Mouse (Mus musculus) midbrain, embryonic 10.5 days (tissue): ENCODE data around the gene Fam171a1. TPM values are rescaled to one million over a fixed set of nuclear protein-coding genes. Genes with fewer than 3 reads are reported as not detected.
"Not testable (repeated sequence)": the region's sequence is repeated elsewhere in the genome, so short reads cannot be mapped to it uniquely, and the experiment has no call there.

Source experiments
- DNase-seq: peaks from one replicate; pipeline ENCODE4 v3.0.0-alpha.2; 2017; ENCODE audit warnings: low spot score
- H3K27ac ChIP-seq: fragments of 300-500 bp; sonication (generic); replicated peaks from 2 replicates; pipeline ENCODE4 v1.5.1; 2016; ENCODE audit warnings: mild to moderate bottlenecking
- H3K27me3 ChIP-seq: fragments of 300-500 bp; sonication (generic); 2 replicates; pipeline ENCODE4 v1.6.1; 2016; ENCODE audit warnings: low read depth, mild to moderate bottlenecking; ENCODE audit not compliant: poor library complexity, severe bottlenecking
- H3K36me3 ChIP-seq: fragments of 300-500 bp; sonication (generic); 2 replicates; pipeline ENCODE4 v1.6.1; 2016; ENCODE audit warnings: mild to moderate bottlenecking, moderate library complexity
- H3K4me1 ChIP-seq: fragments of 300-500 bp; sonication (generic); 2 replicates; pipeline ENCODE4 v1.6.1; 2016
- H3K4me3 ChIP-seq: fragments of 300-500 bp; sonication (generic); 2 replicates; pipeline ENCODE4 v1.5.1; 2016; ENCODE audit warnings: mild to moderate bottlenecking, moderate library complexity
- H3K9me3 ChIP-seq: fragments of 300-500 bp; sonication (generic); replicated peaks from 2 replicates; pipeline ENCODE4 v1.6.1; 2016; ENCODE audit warnings: mild to moderate bottlenecking
- WGBS: fragments of 180-500 bp; shearing (Covaris S2); methylation state at CpG from one replicate; pipeline ENCODE4 v1.1.7; 2016; 5-methylcytosine and 5-hydroxymethylcytosine counted together
- polyA plus RNA-seq: library from polyadenylated mRNA; unstranded; fragments of >200 nt; fragmentation: Nextera tagmentation; extraction: Ambion mirVana; gene quantifications from 2 replicates; pipeline ENCODE4 v1.2.1, GENCODE M21; 2016

The Fam171a1 gene
- 38.7 and 45.8 TPM in 2 replicates for polyA plus RNA-seq

GRCm38 (mm10) chr2:3113866-3114265 is at the start of gene Fam171a1:
TSS of gene Fam171a1 (plus strand) at chr2:3114224.
- 89% methylated on average over 4 of the region's 4 CpGs for WGBS
- no peak within 1 kb of the TSS for H3K27ac ChIP-seq

GRCm38 (mm10) chr2:3069140-3069539 is 44.9 kb upstream of the Fam171a1 start:
- no peaks in the 10 kb centered on the region for H3K27me3 ChIP-seq
- 94% methylated on average over 1 of the region's 1 CpGs for WGBS
- no peaks in the 10 kb centered on the region for H3K4me1 ChIP-seq
- no peak for DNase-seq
- no peak overlapping the region for H3K27ac ChIP-seq
- H3K4me3 ChIP-seq = no peak overlapping the region
- H3K9me3 ChIP-seq = peaks cover 45% of the 10 kb centered on the region
- H3K36me3 ChIP-seq = no peaks in the 10 kb centered on the region

More at GRCm38 (mm10) chr2:3113866-3114265, at the start of gene Fam171a1:
- Histone ChIP-seq H3K4me3 (no peak within 1 kb of the TSS), H3K27me3 (no peaks in the 10 kb centered on the region), H3K9me3 (0 out of 2 replicates have a peak, but pooled peaks cover 7% of the 10 kb centered on the region), H3K4me1 (no peaks in the 10 kb centered on the region), H3K36me3 (no peaks in the 10 kb centered on the region)
- DNase-seq = no peak

GRCm38 (mm10) chr2:3088361-3088760 is 25.7 kb upstream of the Fam171a1 start:
- H3K4me3 ChIP-seq, H3K27ac ChIP-seq, H3K4me1 ChIP-seq, H3K9me3 ChIP-seq, H3K36me3 ChIP-seq, H3K27me3 ChIP-seq, DNase-seq: not testable (repeated sequence)
- 89% methylated on average over 3 of the region's 3 CpGs for WGBS

- Histone ChIP-seq H3K4me3 (no peak overlapping the region), H3K27ac (no peak overlapping the region), H3K4me1 (no peaks in the 10 kb centered on the region), H3K27me3 (no peaks in the 10 kb centered on the region), H3K9me3 (peaks cover 9% of the 10 kb centered on the region), H3K36me3 (no peaks in the 10 kb centered on the region)
- no peak for DNase-seq
- WGBS = 26% methylated on average over 1 of the region's 1 CpGs
These were observed 24.8 kb upstream of the Fam171a1 start for GRCm38 (mm10) chr2:3089274-3089673.

GRCm38 (mm10) chr2:3096101-3096500 is 17.9 kb upstream of the Fam171a1 start:
- Histone ChIP-seq H3K36me3 (no peaks in the 10 kb centered on the region), H3K27ac (no peak overlapping the region), H3K4me1 (no peaks in the 10 kb centered on the region), H3K27me3 (no peaks in the 10 kb centered on the region), H3K4me3 (no peak overlapping the region), H3K9me3 (peaks cover 22% of the 10 kb centered on the region)
- 74% methylated on average over 1 of the region's 1 CpGs for WGBS
- DNase-seq = no peak

- H3K4me1 ChIP-seq = no peaks in the 10 kb centered on the region
- DNase-seq = no peak
- no peaks in the 10 kb centered on the region for H3K27me3 ChIP-seq
- WGBS = 83% methylated on average over 4 of the region's 4 CpGs
- no peaks in the 10 kb centered on the region for H3K36me3 ChIP-seq
- peaks cover 13% of the 10 kb centered on the region for H3K9me3 ChIP-seq
- H3K27ac ChIP-seq = no peak overlapping the region
- H3K4me3 ChIP-seq = no peak overlapping the region
These were observed 14.1 kb upstream of the Fam171a1 start for GRCm38 (mm10) chr2:3099971-3100370.

GRCm38 (mm10) chr2:3101292-3101957 is 12.6 kb upstream of the Fam171a1 start:
- 82% methylated on average over 2 of the region's 2 CpGs for WGBS
- Histone ChIP-seq H3K36me3 (no peaks in the 10 kb centered on the region), H3K4me3 (no peak overlapping the region), H3K4me1 (no peaks in the 10 kb centered on the region), H3K27me3 (no peaks in the 10 kb centered on the region), H3K9me3 (peaks cover 13% of the 10 kb centered on the region), H3K27ac (no peak overlapping the region)
- DNase-seq = no peak

GRCm38 (mm10) chr2:3102360-3102759 is 11.7 kb upstream of the Fam171a1 start:
- H3K27ac ChIP-seq = no peak overlapping the region
- no peak for DNase-seq
- no peaks in the 10 kb centered on the region for H3K36me3 ChIP-seq
- WGBS = 76% methylated on average over 3 of the region's 3 CpGs
- no peak overlapping the region for H3K4me3 ChIP-seq
- no peaks in the 10 kb centered on the region for H3K27me3 ChIP-seq
- H3K4me1 ChIP-seq = no peaks in the 10 kb centered on the region
- H3K9me3 ChIP-seq = peaks cover 13% of the 10 kb centered on the region

GRCm38 (mm10) chr2:3107471-3107870 is 6.6 kb upstream of the Fam171a1 start:
- no peak for DNase-seq
- H3K4me3 ChIP-seq = no peak overlapping the region
- WGBS = 92% methylated on average over 4 of the region's 4 CpGs
- no peak overlapping the region for H3K27ac ChIP-seq
- no peaks in the 10 kb centered on the region for H3K4me1 ChIP-seq
- no peaks in the 10 kb centered on the region for H3K9me3 ChIP-seq
- no peaks in the 10 kb centered on the region for H3K27me3 ChIP-seq
- no peaks in the 10 kb centered on the region for H3K36me3 ChIP-seq

- Histone ChIP-seq H3K27me3 (no peaks in the 10 kb centered on the region), H3K27ac (no peak overlapping the region), H3K9me3 (no peaks in the 10 kb centered on the region), H3K4me1 (no peaks in the 10 kb centered on the region), H3K4me3 (no peak overlapping the region), H3K36me3 (no peaks in the 10 kb centered on the region)
- WGBS = 94% methylated on average over 3 of the region's 3 CpGs
- no peak for DNase-seq
These were observed 5.6 kb upstream of the Fam171a1 start for GRCm38 (mm10) chr2:3108431-3108830.

GRCm38 (mm10) chr2:3108834-3109233 is 5.2 kb upstream of the Fam171a1 start:
- Histone ChIP-seq H3K4me1 (no peaks in the 10 kb centered on the region), H3K27ac (no peak overlapping the region), H3K4me3 (no peak overlapping the region), H3K27me3 (no peaks in the 10 kb centered on the region), H3K9me3 (no peaks in the 10 kb centered on the region), H3K36me3 (no peaks in the 10 kb centered on the region)
- 88% methylated on average over 1 of the region's 1 CpGs for WGBS
- no peak for DNase-seq

GRCm38 (mm10) chr2:3117855-3118202 is 3.8 kb downstream of the Fam171a1 start:
- H3K27ac ChIP-seq = peak overlapping the region; percentile 97; the same call in 1 of the 2 replicates
- H3K36me3 ChIP-seq = no peaks in the 10 kb centered on the region
- DNase-seq = no peak
- 0 out of 2 replicates have a peak, but pooled peaks cover 7% of the 10 kb centered on the region for H3K9me3 ChIP-seq
- no peaks in the 10 kb centered on the region for H3K27me3 ChIP-seq
- H3K4me1 ChIP-seq = peaks cover 20% of the 10 kb centered on the region
- H3K4me3 ChIP-seq = peak overlapping the region; percentile 85
- WGBS = 31% methylated on average over 2 of the region's 2 CpGs

- 0 out of 2 replicates have a peak, but pooled peaks cover 7% of the 10 kb centered on the region for H3K9me3 ChIP-seq
- DNase-seq = peak; percentile 85
- WGBS = under 1% methylated on average over 91 of the region's 93 CpGs
These were observed 4.3 kb downstream of the Fam171a1 start for GRCm38 (mm10) chr2:3118203-3118941.

More at GRCm38 (mm10) chr2:3118203-3118941, 4.3 kb downstream of the Fam171a1 start:
- H3K36me3 ChIP-seq = no peaks in the 10 kb centered on the region
- peak overlapping the region; percentile 97 for H3K27ac ChIP-seq
- peaks cover 20% of the 10 kb centered on the region for H3K4me1 ChIP-seq
- H3K27me3 ChIP-seq = no peaks in the 10 kb centered on the region
- H3K4me3 ChIP-seq = peak overlapping the region; percentile 85
